Mouse (Mus musculus) forebrain, embryonic 13.5 days (tissue): ENCODE data around the gene Pdcd6ip. TPM values are rescaled to one million over a fixed set of nuclear protein-coding genes. Genes with fewer than 3 reads are reported as not detected.

Experiments used
- ATAC-seq: fragments of 200-750 bp; cut with Nextera tagmentation; 2 replicates; pipeline ENCODE4 v1.8.0; 2017
- H3K27ac ChIP-seq: fragments of 300-500 bp; sonication (generic); 2 replicates; pipeline ENCODE4 v1.5.1; 2015; ENCODE audit warnings: inconsistent platforms, mild to moderate bottlenecking, moderate library complexity
- H3K27me3 ChIP-seq: fragments of 300-500 bp; sonication (generic); 2 replicates; pipeline ENCODE4 v1.6.1; 2015; ENCODE audit warnings: mild to moderate bottlenecking, inconsistent platforms
- H3K36me3 ChIP-seq: fragments of 300-500 bp; sonication (generic); 2 replicates; pipeline ENCODE4 v1.6.1; 2015; ENCODE audit warnings: mild to moderate bottlenecking, inconsistent platforms; ENCODE audit not compliant: poor library complexity, severe bottlenecking
- H3K4me1 ChIP-seq: fragments of 300-500 bp; sonication (generic); 2 replicates; pipeline ENCODE4 v1.6.1; 2015; ENCODE audit warnings: inconsistent platforms
- H3K4me2 ChIP-seq: fragments of 300-500 bp; sonication (generic); 2 replicates; pipeline ENCODE4 v1.6.1; 2015; ENCODE audit warnings: inconsistent platforms, mild to moderate bottlenecking, moderate library complexity
- H3K4me3 ChIP-seq: fragments of 300-500 bp; sonication (generic); 2 replicates; pipeline ENCODE4 v1.5.1; 2015; ENCODE audit warnings: mild to moderate bottlenecking, inconsistent platforms
- H3K9ac ChIP-seq: fragments of 300-500 bp; sonication (generic); 2 replicates; pipeline ENCODE4 v1.6.1; 2015; ENCODE audit warnings: mild to moderate bottlenecking, inconsistent platforms
- H3K9me3 ChIP-seq: fragments of 300-500 bp; sonication (generic); replicated peaks from 2 replicates; pipeline ENCODE4 v1.6.1; 2016; ENCODE audit warnings: inconsistent platforms
- WGBS: fragments of 180-500 bp; shearing (Covaris S2); methylation state at CpG from one replicate; pipeline ENCODE4 v1.1.7; 2015; 5-methylcytosine and 5-hydroxymethylcytosine counted together
- polyA plus RNA-seq: library from polyadenylated mRNA; unstranded; fragments of >200 nt; fragmentation: Nextera tagmentation; extraction: Ambion mirVana; gene quantifications from 2 replicates; pipeline ENCODE4 v1.2.1, GENCODE M21; 2015

The Pdcd6ip gene
- polyA plus RNA-seq = 38.7 and 45.6 TPM in 2 replicates

DNA sequence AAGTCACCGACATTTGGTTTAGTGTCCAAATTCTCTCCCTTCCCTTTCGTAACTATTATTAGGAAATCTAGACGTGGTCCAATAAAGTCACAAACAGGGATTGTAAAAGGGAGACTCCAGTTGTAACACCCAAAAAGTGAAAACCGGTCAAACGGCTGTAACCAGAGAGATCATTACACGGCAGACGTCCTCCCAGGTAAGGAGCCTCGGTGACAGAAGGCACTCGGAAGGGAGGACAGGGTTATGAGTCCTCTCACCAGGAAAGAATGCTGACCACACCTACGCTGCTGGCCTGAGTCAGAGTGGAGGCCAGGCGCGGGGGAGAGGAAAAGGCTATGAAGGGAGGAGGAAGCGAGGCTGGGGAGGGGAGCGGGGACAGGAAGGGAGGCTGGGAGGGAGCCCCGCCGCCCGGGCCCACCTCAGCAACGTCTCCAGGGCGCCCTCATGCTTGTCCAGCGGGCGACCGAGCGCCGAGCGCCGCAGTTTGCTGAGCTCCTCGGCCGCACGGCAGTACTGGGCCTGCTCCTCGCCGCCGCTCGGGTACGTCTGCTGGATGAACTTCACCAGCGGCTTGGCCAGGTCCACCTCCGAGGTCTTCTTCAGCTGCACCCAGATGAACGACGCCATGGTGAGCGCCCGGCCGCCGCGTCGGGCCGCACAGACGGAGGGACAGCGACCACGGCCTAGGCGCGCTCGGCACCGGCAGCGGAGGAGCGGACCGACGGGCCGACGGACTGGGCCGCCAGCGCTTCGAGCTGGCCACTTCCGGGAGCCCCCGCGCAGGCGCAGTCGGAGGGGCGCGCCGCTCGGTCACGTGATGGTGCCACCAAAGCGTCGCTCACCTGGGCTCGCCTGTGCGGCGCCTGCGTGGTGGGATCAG lies at the start of gene Pdcd6ip:
TSS of gene Pdcd6ip (minus strand) at position 779 of the 880 bp plus-strand sequence.
- WGBS = 2% methylated on average over 62 of the region's 77 CpGs
- peak; percentile 95 for ATAC-seq
- no peaks in the 10 kb centered on the region for H3K9me3 ChIP-seq
- peaks cover 26% of the 10 kb centered on the region for H3K4me1 ChIP-seq
- H3K9ac ChIP-seq = peak within 1 kb of the TSS; percentile 96
- H3K27me3 ChIP-seq = no peaks in the 10 kb centered on the region
- H3K27ac ChIP-seq = peak within 1 kb of the TSS; percentile 73
- no peaks in the 10 kb centered on the region for H3K36me3 ChIP-seq
- H3K4me2 ChIP-seq = peak within 1 kb of the TSS; percentile 79
- peak within 1 kb of the TSS; percentile 98 for H3K4me3 ChIP-seq

DNA sequence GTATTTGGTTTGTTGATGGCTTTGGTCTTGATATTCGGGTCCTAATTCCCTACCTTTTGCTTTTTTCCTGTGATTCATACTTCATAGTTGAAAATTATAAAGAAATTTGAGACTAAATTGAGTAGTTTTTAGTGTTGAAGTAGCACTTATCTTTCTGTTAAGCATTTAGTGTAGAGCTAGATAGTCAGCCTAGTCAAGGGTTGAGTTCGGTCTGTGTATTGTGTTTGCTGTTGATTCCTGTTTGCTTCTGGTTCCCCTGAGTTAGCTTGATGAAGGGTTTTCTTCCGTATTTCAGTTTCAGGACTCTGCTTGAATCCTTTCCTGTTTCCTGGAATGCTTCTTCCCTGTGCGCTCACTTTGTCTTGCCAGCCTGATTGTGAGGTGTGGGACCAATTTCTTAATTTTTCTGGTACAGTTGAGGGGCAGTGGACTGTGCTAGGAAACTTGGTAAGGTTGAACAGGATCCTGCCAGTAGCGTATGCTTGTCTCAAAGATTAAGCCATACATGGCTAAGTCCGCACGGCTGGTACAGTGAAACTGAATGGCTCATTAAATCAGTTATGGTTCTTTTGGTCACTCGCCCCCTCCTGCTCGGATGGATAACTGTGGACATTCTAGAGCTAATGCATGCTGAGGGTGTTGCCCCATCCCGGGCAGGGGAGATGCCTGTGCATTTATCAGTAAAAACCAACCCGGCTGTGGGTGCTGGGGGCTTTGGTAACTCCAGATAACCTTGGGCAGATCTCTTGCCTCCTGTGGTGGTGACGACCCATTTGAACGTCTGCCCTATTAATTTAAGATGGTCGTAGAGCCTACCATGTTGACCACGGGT lies 48.0 kb upstream of the Pdcd6ip start:
- WGBS = 90% methylated on average over 15 of the region's 15 CpGs
- no peak for ATAC-seq
- no peaks in the 10 kb centered on the region for H3K27me3 ChIP-seq
- peaks cover 5% of the 10 kb centered on the region; the same call in 1 of the 2 replicates for H3K4me1 ChIP-seq
- no peak overlapping the region for H3K27ac ChIP-seq
- no peak overlapping the region for H3K4me3 ChIP-seq
- no peaks in the 10 kb centered on the region for H3K9me3 ChIP-seq
- no peak overlapping the region for H3K9ac ChIP-seq
- peaks cover 13% of the 10 kb centered on the region; the same call in 1 of the 2 replicates for H3K36me3 ChIP-seq
- no peak overlapping the region for H3K4me2 ChIP-seq

DNA sequence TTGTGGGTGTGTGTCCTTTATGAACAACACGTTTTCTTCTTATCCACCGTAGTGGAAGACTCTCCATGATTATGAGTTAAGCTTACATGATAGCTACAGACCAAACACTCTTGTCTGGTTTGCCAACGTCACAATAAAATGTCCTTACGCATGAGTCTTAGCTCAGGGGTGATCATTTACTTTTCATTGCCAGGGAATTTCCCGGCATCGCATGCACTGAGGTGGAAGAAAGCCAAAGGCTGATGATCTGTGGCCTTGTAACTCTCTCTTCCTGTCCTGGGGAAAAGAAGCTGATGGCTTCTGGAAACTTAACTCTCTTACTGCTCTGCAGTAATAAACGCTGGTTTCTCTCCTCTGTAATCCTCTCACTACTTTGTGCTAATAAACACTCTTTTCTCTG lies 41.3 kb upstream of the Pdcd6ip start:
- no peak overlapping the region for H3K4me2 ChIP-seq
- no peaks in the 10 kb centered on the region for H3K36me3 ChIP-seq
- no peak for ATAC-seq
- H3K27ac ChIP-seq = no peak overlapping the region
- no peaks in the 10 kb centered on the region for H3K4me1 ChIP-seq
- no peak overlapping the region for H3K4me3 ChIP-seq
- no peak overlapping the region for H3K9ac ChIP-seq
- 59% methylated on average over 7 of the region's 7 CpGs for WGBS
- H3K9me3 ChIP-seq = no peaks in the 10 kb centered on the region
- no peaks in the 10 kb centered on the region for H3K27me3 ChIP-seq

DNA sequence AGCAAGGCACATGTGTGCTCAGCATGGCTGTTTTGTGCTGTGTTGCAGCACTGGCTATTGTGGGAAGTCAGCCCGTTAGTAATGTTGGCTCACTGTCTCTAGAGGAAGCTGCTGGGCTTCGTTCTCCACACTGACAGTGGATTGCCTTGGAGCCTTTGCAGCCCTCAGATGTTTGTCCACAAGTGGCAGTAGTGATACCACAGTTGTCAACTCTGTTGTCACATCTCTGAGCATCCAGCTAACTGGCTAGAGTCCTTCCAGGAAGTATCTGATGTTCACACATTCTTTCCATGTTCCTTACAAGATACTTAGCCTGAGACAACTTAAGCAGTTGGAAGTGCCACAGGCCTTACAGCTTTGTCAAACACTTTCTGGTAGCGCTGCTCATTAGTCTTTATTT lies 35.2 kb upstream of the Pdcd6ip start:
- no peak overlapping the region for H3K27ac ChIP-seq
- peaks cover 12% of the 10 kb centered on the region for H3K4me1 ChIP-seq
- H3K9ac ChIP-seq = no peak overlapping the region
- no peaks in the 10 kb centered on the region for H3K36me3 ChIP-seq
- ATAC-seq = no peak
- H3K4me2 ChIP-seq = peak overlapping the region; percentile 71
- H3K4me3 ChIP-seq = no peak overlapping the region
- H3K9me3 ChIP-seq = no peaks in the 10 kb centered on the region
- no peaks in the 10 kb centered on the region for H3K27me3 ChIP-seq
- 54% methylated on average over 3 of the region's 3 CpGs for WGBS

DNA sequence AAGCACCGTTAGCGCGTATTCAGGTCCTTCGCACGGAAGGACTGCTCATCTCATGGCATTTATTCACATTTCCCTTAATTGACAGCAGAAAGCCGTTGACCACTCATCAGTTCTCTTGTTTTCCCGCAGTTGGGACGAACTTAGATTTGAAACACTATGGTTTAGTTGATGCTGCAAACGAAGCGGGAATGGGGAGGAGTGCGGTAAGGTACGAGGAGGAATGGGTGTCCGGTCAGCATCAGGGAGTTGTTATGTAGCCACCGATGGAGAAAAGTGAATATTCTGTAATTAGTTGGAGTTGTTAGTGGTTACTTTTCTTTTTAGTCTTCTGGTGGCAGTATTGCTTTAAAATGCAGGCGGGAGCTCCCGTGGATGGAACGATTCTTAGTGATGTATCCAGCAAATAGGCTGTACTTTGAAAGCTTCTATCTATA lies 34.3 kb upstream of the Pdcd6ip start:
- Histone ChIP-seq H3K9ac (peak overlapping the region; percentile 80), H3K9me3 (no peaks in the 10 kb centered on the region), H3K36me3 (no peaks in the 10 kb centered on the region), H3K4me1 (peaks cover 12% of the 10 kb centered on the region), H3K4me2 (peak overlapping the region; percentile 71), H3K27ac (no peak overlapping the region), H3K4me3 (peak overlapping the region; percentile 91), H3K27me3 (no peaks in the 10 kb centered on the region)
- ATAC-seq = no peak
- WGBS = 3% methylated on average over 17 of the region's 17 CpGs

DNA sequence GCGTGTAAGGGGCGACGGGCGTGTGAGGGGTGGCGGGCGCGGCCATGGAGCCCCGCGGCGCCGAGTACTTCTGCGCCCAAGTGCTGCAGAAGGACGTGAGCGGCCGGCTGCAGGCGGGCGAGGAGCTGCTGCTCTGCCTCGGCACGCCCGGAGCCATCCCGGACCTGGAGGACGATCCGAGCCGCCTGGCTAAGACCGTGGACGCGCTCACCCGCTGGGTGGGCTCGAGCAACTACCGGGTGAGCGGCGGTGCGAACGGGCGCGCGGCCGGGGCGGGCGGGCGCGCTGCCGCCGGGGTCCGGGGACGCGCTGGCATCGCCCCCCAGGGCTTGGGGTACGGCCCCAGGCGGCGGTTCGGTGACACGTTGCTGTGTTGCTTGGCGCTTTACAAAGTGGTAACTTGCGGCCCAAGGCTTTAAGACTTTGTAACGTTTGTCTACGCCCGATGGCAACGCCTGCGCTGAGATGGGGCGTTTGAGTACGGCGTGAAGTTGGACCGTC lies 33.6 kb upstream of the Pdcd6ip start:
- Histone ChIP-seq H3K36me3 (no peaks in the 10 kb centered on the region), H3K9me3 (no peaks in the 10 kb centered on the region), H3K27me3 (no peaks in the 10 kb centered on the region), H3K9ac (peak overlapping the region; percentile 80), H3K4me3 (peak overlapping the region; percentile 91), H3K4me1 (peaks cover 12% of the 10 kb centered on the region), H3K27ac (peak overlapping the region; percentile 77), H3K4me2 (peak overlapping the region; percentile 71)
- 0% methylated on average over 37 of the region's 64 CpGs for WGBS
- ATAC-seq = peak; percentile 86

DNA sequence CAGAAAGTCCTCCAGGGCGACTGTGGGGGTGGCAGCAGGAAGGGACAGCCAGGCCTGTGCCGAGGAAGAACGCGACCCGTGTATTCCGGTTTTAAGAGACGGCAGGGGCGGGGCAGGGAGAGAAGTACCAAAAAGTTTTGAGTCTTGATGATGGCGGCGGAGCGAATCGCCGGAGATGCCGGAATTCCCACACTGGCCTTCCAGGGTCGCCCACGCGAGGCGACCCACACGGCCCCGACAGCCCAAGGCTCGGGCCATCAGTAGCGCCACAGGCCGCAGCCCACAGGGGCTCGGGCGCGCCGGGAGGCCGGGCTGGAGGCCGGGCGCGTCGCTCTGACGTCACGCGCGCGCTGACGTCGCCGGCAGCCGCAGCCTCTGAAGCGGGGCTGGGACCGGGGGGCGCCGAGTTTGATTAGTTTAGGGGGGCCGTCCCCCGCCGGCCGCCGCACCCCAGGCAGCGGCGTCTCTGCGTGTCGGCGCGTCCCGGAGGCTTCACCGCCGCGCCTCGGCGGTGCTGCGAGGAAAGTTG lies 33.1 kb upstream of the Pdcd6ip start, which contains the start of gene Clasp2:
TSS of gene Clasp2 (plus strand) at position 366 of the 529 bp plus-strand sequence.
- Histone ChIP-seq H3K9me3 (no peaks in the 10 kb centered on the region), H3K4me1 (peaks cover 12% of the 10 kb centered on the region), H3K4me3 (peak within 1 kb of the TSS; percentile 91), H3K36me3 (no peaks in the 10 kb centered on the region), H3K9ac (peak within 1 kb of the TSS; percentile 80), H3K4me2 (peak within 1 kb of the TSS; percentile 71), H3K27ac (peak within 1 kb of the TSS; percentile 77), H3K27me3 (no peaks in the 10 kb centered on the region)
- ATAC-seq = peak; percentile 97
- under 1% methylated on average over 32 of the region's 63 CpGs for whole genome bisulfite sequencing

DNA sequence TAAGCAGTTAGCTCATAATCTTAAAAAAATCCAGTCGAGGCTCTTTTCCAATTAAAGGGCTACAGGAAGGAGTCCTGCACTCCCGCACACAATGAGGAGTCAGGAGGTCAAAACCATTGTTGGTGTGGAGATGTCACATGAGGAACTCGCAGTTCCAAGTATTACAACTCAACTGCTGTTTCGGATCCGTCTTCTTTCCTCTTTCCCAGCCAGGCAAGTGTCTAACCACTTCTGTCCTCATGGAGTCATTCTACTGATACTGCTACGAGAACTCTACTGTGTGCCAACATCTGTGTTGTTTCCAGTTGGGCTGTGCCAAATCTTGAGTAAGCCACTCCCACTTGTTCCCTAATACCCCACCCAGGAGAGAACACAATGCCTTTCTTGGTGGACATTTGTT lies 30.9 kb upstream of the Pdcd6ip start:
- Histone ChIP-seq H3K27me3 (no peaks in the 10 kb centered on the region), H3K36me3 (no peaks in the 10 kb centered on the region), H3K27ac (no peak overlapping the region), H3K4me2 (no peak overlapping the region), H3K9me3 (no peaks in the 10 kb centered on the region), H3K4me3 (no peak overlapping the region), H3K9ac (no peak overlapping the region), H3K4me1 (peaks cover 12% of the 10 kb centered on the region)
- no peak for ATAC-seq
- WGBS = 88% methylated on average over 6 of the region's 6 CpGs

DNA sequence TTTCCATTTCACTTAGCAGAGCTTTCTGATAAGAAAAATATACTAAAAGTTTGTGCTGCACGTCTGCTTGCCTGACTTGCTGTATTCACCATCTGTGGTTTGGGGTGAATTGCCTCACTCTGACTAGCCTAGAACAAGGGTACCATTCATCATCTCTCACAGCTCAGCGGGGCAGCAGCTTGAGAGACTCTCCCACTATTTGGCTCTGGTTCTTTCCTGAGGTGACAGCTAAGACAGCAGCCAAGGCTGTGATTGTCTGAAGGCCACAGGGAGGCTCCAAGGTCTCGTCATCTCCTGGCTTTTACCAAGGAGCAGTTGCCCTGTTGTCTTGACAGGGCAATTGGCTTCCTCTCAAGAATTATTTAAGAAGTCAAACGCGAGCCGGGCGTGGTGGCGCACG lies 30.0 kb upstream of the Pdcd6ip start:
- no peaks in the 10 kb centered on the region for H3K9me3 ChIP-seq
- peaks cover 8% of the 10 kb centered on the region for H3K4me1 ChIP-seq
- H3K9ac ChIP-seq = no peak overlapping the region
- no peak overlapping the region for H3K27ac ChIP-seq
- WGBS = 70% methylated on average over 9 of the region's 9 CpGs
- H3K27me3 ChIP-seq = no peaks in the 10 kb centered on the region
- no peak overlapping the region for H3K4me2 ChIP-seq
- no peak overlapping the region for H3K4me3 ChIP-seq
- H3K36me3 ChIP-seq = no peaks in the 10 kb centered on the region
- ATAC-seq = no peak

DNA sequence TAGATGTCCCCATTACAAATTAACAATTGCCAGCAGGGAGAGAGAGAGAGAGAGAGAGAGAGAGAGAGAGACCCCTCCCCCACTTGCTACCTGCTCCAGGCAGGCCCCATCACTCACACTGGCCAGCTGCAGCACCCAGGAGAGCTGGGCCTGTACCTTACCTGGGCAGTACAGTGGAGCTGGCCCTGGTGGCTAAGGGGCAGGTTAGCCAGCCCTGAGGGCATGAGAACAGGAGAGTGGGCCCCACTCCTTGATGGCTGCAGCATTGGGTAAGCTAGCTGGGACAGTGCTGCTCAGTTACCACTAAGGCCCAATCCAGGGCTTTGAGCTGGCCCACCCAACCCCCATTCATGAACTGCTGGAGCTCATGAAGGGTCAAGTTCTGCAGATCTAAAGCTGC lies 27.9 kb upstream of the Pdcd6ip start:
- Histone ChIP-seq H3K27me3 (no peaks in the 10 kb centered on the region), H3K4me2 (no peak overlapping the region)
- ATAC-seq = no peak

DNA sequence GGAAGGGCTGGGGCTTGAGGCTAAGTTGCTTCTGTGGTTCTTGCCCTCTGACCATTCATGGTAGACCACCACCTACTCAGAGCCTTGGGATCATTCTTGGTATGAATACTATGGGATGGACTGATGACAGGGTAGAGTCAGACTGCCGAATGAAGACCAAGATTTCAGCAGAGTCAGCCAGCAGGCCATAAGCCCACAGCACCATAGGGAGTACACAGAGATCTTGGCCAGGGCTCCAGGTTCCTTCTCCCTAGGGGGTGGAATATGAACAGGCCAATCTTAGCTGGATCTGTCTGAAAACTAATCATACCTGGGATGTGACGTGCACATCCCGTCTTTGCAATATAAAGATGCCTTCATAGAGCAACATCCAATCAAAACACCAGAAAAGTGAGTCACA lies 23.5 kb upstream of the Pdcd6ip start:
- WGBS = 93% methylated on average over 3 of the region's 3 CpGs
- Histone ChIP-seq H3K27me3 (no peaks in the 10 kb centered on the region), H3K4me1 (no peaks in the 10 kb centered on the region), H3K9ac (no peak overlapping the region), H3K9me3 (no peaks in the 10 kb centered on the region), H3K4me3 (no peak overlapping the region), H3K27ac (no peak overlapping the region), H3K36me3 (no peaks in the 10 kb centered on the region), H3K4me2 (no peak overlapping the region)
- no peak for ATAC-seq

More for the DNA sequence above, 27.9 kb upstream of the Pdcd6ip start:
- H3K4me1 ChIP-seq = no peaks in the 10 kb centered on the region
- H3K9me3 ChIP-seq = no peaks in the 10 kb centered on the region
- no peak overlapping the region for H3K9ac ChIP-seq
- H3K27ac ChIP-seq = no peak overlapping the region
- no peaks in the 10 kb centered on the region for H3K36me3 ChIP-seq
- no peak overlapping the region for H3K4me3 ChIP-seq
